Mouse (Mus musculus): ENCODE data around the gene Fshr.
A peak's percentile ranks its signal among the peaks of the same experiment; 100 is the strongest.
"Not testable (repeated sequence)": the region's sequence is repeated elsewhere in the genome, so short reads cannot be mapped to it uniquely, and the experiment has no call there.

The Fshr gene

GRCm38 (mm10) chr17:89200575-89200974 is at the start of gene Fshr:
TSS of gene Fshr (minus strand) at chr17:89200675.
- peak; percentile 42 for DNase-seq (ENCODE audit: low spot score)

DNA sequence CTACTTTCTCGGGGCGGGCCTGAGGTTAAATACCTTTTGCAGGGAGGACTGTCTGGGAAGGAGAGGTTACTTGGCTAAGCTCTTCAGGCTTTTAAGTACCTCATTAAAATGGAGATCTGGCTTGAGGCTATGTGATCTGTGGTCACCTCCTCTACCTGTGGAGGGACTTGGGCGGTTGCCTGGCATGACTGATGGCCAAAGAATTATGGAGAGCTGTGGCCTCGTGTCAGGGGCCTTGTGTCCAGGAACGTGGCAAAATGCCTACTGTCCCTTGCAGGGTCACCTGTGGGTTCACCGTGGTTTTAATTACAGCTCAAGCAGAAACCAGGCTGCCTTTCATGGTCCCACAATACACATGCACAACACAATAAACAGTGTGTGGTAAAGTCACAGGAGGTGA is 1.7 kb upstream of the Fshr start:
- DNase-seq (ENCODE audit: low spot score) = no peak

DNA sequence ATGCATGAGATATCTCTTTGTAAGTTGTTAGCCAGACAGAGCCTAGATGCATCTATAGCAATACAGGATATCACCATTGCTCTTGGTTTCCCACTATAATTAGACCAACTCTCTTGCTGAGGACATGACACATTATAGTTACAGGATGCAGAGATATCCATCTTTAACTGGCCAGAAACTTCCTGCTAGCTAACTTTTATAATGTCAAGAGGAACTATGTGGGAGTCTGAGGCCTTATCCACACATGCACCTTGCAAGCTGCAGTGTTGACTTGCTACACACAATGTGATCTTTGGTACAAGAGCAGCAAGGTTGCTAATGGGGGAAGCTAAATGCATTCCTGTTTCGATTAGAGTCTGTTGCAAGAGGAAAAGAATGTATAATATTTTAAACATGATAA is 26.9 kb downstream of the Fshr start:
- DNase-seq (ENCODE audit: low spot score) = no peak

DNA sequence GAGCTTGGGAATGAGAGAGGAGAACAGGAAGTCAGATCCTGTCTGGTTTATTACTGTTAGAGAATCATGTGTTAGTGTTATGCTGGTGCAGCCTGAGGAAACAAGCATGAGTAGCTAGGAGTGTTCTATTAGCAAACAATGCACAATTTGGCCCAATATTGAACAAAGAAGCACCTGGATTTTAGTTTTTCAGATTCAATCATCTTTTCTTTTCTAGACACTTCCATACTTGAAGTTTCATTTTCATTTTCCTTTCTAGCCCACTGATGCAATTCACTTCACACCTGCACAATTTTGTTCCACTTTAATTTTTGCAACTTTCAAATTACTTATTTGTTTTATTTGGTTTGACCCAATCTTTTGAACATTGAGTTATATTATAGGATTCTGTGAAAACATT is 35.7 kb downstream of the Fshr start:
- no peak for DNase-seq (ENCODE audit: low spot score)

DNA sequence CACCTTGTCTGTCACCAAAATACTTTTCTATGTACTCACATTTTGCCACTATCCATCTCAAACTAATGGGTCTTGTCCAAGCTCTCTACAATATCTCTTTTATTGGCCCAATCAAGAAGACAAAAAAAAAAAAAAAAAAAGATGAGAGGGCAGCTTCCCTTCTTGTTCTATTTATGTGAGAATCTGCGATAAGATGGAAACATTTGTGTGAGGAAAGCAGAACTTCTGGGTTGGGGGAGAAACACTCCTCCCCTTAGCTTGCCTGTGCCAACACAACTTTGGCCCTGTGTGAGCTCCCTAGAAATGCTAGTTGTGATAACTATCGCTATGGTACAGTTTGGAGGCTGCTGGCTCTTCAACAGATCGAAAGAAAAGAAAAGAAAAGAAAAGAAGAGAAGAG is 38.0 kb downstream of the Fshr start:
- no peak for DNase-seq (ENCODE audit: low spot score)

DNA sequence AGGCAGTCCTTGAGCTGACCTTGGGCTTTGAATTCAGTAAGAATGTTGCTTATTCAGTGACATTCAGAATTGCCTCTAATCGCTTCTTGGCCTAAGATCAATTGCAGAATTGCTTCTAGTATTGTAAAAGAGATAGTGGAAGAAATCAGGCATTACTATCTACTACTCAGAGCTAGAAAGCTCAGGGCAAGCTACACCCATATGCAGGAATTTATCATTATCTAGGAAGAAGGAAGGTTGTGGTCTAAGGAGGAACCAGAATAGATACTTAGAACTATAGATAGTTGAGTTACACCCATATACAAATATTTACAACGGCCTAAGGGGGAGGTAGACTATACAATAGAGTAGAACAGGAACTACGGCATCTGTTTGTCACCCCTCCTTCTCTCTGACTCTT is 41.1 kb downstream of the Fshr start:
- not testable (repeated sequence) for DNase-seq (ENCODE audit: low spot score)

DNA sequence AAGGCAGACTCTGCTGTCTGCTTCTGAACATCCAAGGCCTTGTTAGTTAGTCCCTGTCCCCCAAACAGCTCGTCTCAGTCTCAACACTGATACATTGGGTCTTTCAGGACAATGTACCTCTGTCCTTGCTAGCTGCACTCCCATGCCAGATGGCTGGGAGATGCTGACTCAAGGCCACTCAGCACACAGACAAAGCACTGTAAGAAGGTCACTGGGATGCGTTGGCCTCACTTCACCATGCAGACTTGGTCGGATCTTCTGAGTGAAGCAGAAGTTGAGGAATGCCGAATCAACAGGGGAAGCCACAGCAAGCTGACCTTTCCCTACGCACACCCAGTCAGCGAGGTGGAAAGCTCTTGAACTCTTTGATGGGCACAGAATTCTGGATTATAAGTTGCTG is 55.7 kb downstream of the Fshr start:
- peak; percentile 43 for DNase-seq (ENCODE audit: low spot score)

DNA sequence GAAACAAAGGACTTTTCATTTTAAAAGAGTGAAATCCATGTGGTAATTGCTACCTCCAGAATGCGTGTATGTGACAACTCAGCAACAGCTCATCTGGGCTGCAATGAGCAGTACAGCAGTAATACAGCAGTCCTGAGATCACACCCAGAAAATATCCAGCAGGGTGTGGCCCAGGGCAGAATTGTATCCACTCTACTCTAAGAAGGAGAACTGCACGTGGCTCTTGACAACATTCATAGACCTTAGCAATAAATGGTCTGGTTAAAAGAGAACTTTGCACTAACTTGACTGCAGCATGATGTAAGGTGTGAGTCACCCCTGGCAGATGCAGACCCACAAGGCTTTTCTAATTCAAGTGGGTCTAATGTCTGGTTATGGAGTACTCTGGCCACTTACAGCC is 80.5 kb downstream of the Fshr start:
- DNase-seq (ENCODE audit: low spot score) = no peak

DNA sequence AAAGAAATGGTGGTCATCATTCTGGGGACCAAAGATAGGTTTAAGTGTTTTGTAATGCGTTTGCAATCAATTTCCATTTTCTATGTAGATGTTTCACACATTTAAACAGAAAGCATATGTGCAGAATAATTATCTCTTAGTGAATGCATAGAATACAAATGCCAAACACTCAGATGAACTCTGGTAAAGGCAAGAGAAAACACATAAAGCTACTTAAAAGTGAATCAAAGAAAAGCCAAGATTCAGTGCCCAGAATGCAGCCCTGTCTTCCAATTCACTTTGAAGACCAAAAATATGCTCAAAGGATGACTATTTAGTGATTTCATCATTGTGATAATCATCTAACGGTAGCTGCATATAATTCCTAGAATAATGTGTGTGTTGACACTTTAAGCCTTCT is 81.2 kb downstream of the Fshr start:
- no peak for DNase-seq (ENCODE audit: low spot score)

GRCm38 (mm10) chr17:89113944-89114343 is 86.5 kb downstream of the Fshr start:
- no peak for DNase-seq (ENCODE audit: low spot score)

- DNase-seq (ENCODE audit: low spot score) = no peak
Observed at GRCm38 (mm10) chr17:89100719-89101350, 99.6 kb downstream of the Fshr start.

DNA sequence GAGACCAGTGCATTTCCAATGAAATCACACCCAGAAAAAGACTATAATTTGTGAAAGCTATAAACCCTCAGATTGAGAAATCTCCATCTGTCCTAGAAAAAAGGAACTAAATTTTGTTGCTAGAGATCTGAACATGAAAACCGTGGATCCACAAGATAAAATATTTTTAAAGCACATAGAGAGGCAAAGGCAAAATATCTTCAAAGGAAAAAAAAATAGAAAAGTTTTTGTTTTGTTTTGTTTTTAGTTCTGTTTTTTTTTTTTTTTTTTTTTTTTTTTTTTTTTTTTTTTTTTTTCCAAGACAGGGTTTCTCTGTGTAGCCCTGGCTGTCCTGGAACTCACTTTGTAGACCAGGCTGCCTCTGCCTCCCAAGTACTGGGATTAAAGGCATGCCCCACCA is 100.7 kb downstream of the Fshr start:
- not testable (repeated sequence) for DNase-seq (ENCODE audit: low spot score)

DNA sequence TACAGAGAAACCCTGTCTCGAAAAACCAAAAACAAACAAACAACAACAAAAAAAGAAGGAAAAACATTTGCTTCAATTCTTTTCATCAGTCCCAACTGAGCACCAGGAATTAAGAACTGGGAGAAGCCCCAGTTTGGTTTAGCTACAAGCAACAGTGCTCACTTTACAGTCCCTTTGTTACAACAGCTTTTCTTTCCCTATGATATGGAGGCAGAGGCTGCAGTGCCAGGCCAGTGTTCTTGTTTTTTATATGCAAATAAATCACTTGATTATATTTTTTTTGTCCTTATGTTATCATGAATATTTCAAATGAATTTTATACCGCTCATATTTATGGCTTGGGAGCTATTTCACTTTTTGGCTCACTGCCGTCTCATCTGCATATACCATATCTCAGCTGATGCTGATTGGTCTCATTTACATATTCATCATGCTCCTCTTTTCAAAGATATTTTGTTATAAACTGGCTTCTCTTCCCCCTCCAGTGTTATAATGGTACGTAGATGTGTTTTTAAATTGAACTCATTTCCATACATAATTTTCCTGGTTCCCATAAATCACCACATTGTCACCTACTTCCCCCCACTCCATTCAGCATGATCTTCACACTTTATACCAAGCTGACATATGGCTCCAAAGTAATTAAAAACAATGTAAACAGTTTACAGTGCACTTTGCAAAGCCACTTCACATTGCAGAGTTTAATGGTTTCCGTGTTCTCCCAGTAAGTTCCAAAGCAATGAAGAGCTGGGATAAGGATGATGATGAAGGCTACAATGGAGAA is 110.6 kb downstream of the Fshr start:
- DNase-seq (ENCODE audit: low spot score) = no peak

DNA sequence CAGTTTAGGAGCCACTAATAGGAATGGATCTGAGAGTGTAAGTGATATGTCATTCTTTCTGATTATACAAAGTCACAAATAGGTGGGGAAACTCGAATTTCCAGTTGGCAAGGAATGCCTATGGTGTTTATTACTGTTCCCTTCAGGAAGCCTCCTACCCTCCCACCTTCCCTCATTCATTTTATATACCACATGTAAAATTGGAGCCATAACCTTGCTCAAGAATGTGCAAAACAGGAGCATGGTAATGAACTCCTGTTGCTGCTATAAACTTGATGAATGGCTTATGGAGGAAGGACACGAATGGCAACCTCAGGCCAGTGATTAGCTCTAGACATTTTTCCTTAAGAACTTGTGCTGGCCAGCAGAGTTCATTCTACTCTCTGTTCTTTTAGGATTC is 117.6 kb downstream of the Fshr start:
- DNase-seq (ENCODE audit: low spot score) = no peak

- no peak for DNase-seq (ENCODE audit: low spot score)
Observed at GRCm38 (mm10) chr17:89079706-89080105, 120.8 kb downstream of the Fshr start.

DNA sequence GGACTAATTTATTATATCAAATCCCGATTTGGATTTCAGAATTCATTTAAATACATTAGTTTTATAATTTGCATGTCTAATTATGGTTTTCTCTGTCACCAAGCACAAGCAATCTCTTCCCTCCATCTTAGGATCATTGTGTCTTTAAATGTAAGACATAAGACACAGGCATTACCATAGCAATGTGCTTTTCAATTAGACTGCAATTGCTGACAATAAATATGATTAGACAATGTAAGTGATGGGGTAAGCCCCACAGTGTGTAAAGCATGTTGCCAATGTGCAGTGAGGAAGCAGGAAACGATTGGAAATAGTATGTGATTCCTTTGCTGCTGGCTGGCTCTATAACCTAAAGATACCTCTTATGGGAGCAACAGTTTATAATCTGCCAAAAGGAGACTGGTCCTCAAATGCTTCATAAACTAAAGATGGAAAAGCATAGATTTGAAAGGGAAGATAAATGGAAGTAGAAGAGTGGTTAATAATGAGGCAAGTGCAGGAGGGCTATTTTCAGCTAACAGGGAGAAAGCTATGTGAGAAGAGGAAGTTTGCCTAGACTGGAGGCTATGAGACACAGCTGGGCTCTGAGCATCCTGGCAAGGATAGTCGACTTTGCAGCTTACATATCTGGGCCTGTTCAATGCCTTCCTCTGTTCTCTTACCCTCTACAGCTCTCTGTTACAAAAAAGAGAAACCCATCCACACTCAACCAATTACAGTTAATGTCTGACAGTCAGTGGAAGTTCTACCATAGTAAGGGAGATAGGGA is 136.0 kb downstream of the Fshr start:
- DNase-seq (ENCODE audit: low spot score) = no peak

- no peak for DNase-seq (ENCODE audit: low spot score)
Observed at GRCm38 (mm10) chr17:89062348-89062949, 138.0 kb downstream of the Fshr start.

GRCm38 (mm10) chr17:89051031-89051563 is 149.4 kb downstream of the Fshr start:
- DNase-seq (ENCODE audit: low spot score) = no peak

GRCm38 (mm10) chr17:89049071-89049470 is 151.4 kb downstream of the Fshr start:
- DNase-seq (ENCODE audit: low spot score) = no peak

DNA sequence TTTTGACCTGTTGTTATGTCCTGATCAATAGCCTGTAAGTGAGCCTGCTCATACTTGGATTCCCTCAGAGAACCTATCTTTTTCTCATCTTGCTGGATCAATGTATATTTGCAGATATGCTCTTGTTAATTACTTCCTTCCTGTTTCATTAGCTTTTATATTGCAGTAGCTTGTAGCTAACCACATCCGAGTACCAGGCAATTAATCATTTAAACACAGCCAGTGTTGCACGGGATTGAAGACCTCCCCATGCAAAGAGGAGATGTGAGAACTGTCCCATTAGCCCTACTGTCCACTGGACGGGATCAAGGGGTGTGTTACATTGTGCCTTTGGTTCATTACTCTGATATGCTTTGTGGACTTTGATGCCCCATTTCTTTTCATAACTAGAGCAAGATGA is 154.5 kb downstream of the Fshr start:
- no peak for DNase-seq (ENCODE audit: low spot score)

DNA sequence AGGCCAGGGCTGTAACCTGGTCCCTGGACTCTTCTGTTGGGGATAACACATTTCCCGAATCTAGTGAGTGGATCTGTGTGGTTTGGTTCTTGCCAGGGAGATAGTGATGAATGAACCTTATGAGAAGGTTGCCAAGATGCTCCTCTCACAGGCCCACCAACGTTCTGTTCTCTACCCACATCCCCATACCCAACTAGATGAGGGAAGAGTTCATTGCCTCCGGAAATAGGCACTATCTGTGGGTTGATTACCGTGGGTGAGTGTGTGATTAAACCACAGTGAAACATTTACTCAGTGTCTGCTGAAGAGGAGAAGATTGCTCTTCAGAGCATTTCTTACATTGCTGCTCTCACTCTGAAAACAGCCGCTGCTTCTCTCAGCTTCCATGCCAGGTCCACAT is 163.8 kb downstream of the Fshr start:
- DNase-seq (ENCODE audit: low spot score) = no peak

GRCm38 (mm10) chr17:89036049-89036448 is 164.4 kb downstream of the Fshr start:
- no peak for DNase-seq (ENCODE audit: low spot score)
